Mouse (Mus musculus): ENCODE measurements around the gene Slbp. TPM values are rescaled to one million over a fixed set of nuclear protein-coding genes. Genes with fewer than 3 reads are reported as not detected.

Gene Slbp
- polyA plus RNA-seq, 1 experiment from 2014 or later: 321 TPM

- H3K36me3 ChIP-seq (ENCODE audit: control insufficient read depth, insufficient read depth, low read length): peaks cover 9% of the 10 kb centered on the region; the same call in 1 of the 2 replicates
- no peaks in the 10 kb centered on the region for H3K4me1 ChIP-seq (replicated peaks; ENCODE audit: control insufficient read depth, insufficient read depth, low read length)
- ATAC-seq (replicated peaks; ENCODE audit: low FRiP score) (no peak), DNase-seq (ENCODE audit: low spot score) (no peak)
- H3K4me3 ChIP-seq (ENCODE audit: low read depth, low read length): no peak overlapping the region
- no peaks in the 10 kb centered on the region for H3K27me3 ChIP-seq (ENCODE audit: control insufficient read depth, insufficient read depth, low read length)
- no peaks in the 10 kb centered on the region for H3K9me3 ChIP-seq (ENCODE audit: control insufficient read depth, low read length)
- 91% methylated on average over 1 of the region's 1 CpGs for WGBS
- H3K9ac ChIP-seq (ENCODE audit: low read length): no peak overlapping the region
- no peak overlapping the region for H3K4me2 ChIP-seq (ENCODE audit: low read depth, low read length, severe bottlenecking)
- H3K27ac ChIP-seq (ENCODE audit: low read depth, low read length): no peak overlapping the region
Observed at GRCm38 (mm10) chr5:33611795-33612194, 40.6 kb downstream of the Slbp start.

GRCm38 (mm10) chr5:33609226-33609625 is 43.1 kb downstream of the Slbp start:
- 77% methylated on average over 1 of the region's 1 CpGs for WGBS
- no peak overlapping the region for H3K9ac ChIP-seq (ENCODE audit: low read length)
- H3K36me3 ChIP-seq (ENCODE audit: control insufficient read depth, insufficient read depth, low read length): peaks cover 9% of the 10 kb centered on the region; the same call in 1 of the 2 replicates
- no peak overlapping the region for H3K4me3 ChIP-seq (ENCODE audit: low read depth, low read length)
- ATAC-seq (replicated peaks; ENCODE audit: low FRiP score) (no peak), DNase-seq (ENCODE audit: low spot score) (no peak)
- H3K4me1 ChIP-seq (replicated peaks; ENCODE audit: control insufficient read depth, insufficient read depth, low read length): no peaks in the 10 kb centered on the region
- no peaks in the 10 kb centered on the region for H3K9me3 ChIP-seq (ENCODE audit: control insufficient read depth, low read length)
- no peak overlapping the region for H3K4me2 ChIP-seq (ENCODE audit: low read depth, low read length, severe bottlenecking)
- H3K27ac ChIP-seq (ENCODE audit: low read depth, low read length): no peak overlapping the region
- H3K27me3 ChIP-seq (ENCODE audit: control insufficient read depth, insufficient read depth, low read length): no peaks in the 10 kb centered on the region

GRCm38 (mm10) chr5:33607434-33607833 is 44.9 kb downstream of the Slbp start:
- Histone ChIP-seq H3K36me3 (ENCODE audit: control insufficient read depth, insufficient read depth, low read length) (peaks cover 9% of the 10 kb centered on the region; the same call in 1 of the 2 replicates), H3K27me3 (ENCODE audit: control insufficient read depth, insufficient read depth, low read length) (no peaks in the 10 kb centered on the region)

GRCm38 (mm10) chr5:33606631-33607030 is 45.7 kb downstream of the Slbp start:
- Histone ChIP-seq H3K36me3 (ENCODE audit: control insufficient read depth, insufficient read depth, low read length) (peaks cover 9% of the 10 kb centered on the region; the same call in 1 of the 2 replicates), H3K9ac (ENCODE audit: low read length) (no peak overlapping the region)
- WGBS: 87% methylated on average over 7 of the region's 7 CpGs

More at GRCm38 (mm10) chr5:33607434-33607833, 44.9 kb downstream of the Slbp start:
- Histone ChIP-seq H3K4me2 (ENCODE audit: low read depth, low read length, severe bottlenecking) (no peak overlapping the region), H3K9ac (ENCODE audit: low read length) (no peak overlapping the region), H3K4me3 (ENCODE audit: low read depth, low read length) (no peak overlapping the region), H3K27ac (ENCODE audit: low read depth, low read length) (no peak overlapping the region), H3K4me1 (replicated peaks; ENCODE audit: control insufficient read depth, insufficient read depth, low read length) (no peaks in the 10 kb centered on the region), H3K9me3 (ENCODE audit: control insufficient read depth, low read length) (no peaks in the 10 kb centered on the region)
- 93% methylated on average over 15 of the region's 15 CpGs for WGBS
- ATAC-seq (replicated peaks; ENCODE audit: low FRiP score): no peak
- no peak for DNase-seq (ENCODE audit: low spot score)

GRCm38 (mm10) chr5:33605314-33605713 is 47.1 kb downstream of the Slbp start:
- Histone ChIP-seq H3K27ac (ENCODE audit: low read depth, low read length) (no peak overlapping the region), H3K9ac (ENCODE audit: low read length) (no peak overlapping the region), H3K27me3 (ENCODE audit: control insufficient read depth, insufficient read depth, low read length) (no peaks in the 10 kb centered on the region), H3K4me2 (ENCODE audit: low read depth, low read length, severe bottlenecking) (no peak overlapping the region), H3K9me3 (ENCODE audit: control insufficient read depth, low read length) (no peaks in the 10 kb centered on the region), H3K4me1 (replicated peaks; ENCODE audit: control insufficient read depth, insufficient read depth, low read length) (no peaks in the 10 kb centered on the region), H3K36me3 (ENCODE audit: control insufficient read depth, insufficient read depth, low read length) (peaks cover 9% of the 10 kb centered on the region; the same call in 1 of the 2 replicates), H3K4me3 (ENCODE audit: low read depth, low read length) (no peak overlapping the region)
- ATAC-seq (replicated peaks; ENCODE audit: low FRiP score) (no peak), DNase-seq (ENCODE audit: low spot score) (no peak)
- WGBS: 91% methylated on average over 5 of the region's 5 CpGs

More at GRCm38 (mm10) chr5:33606631-33607030, 45.7 kb downstream of the Slbp start:
- Histone ChIP-seq H3K27me3 (ENCODE audit: control insufficient read depth, insufficient read depth, low read length) (no peaks in the 10 kb centered on the region), H3K4me3 (ENCODE audit: low read depth, low read length) (no peak overlapping the region), H3K27ac (ENCODE audit: low read depth, low read length) (no peak overlapping the region), H3K4me2 (ENCODE audit: low read depth, low read length, severe bottlenecking) (no peak overlapping the region), H3K9me3 (ENCODE audit: control insufficient read depth, low read length) (no peaks in the 10 kb centered on the region), H3K4me1 (replicated peaks; ENCODE audit: control insufficient read depth, insufficient read depth, low read length) (no peaks in the 10 kb centered on the region)
- ATAC-seq (replicated peaks; ENCODE audit: low FRiP score): no peak
- no peak for DNase-seq (ENCODE audit: low spot score)

GRCm38 (mm10) chr5:33593620-33594019 is 58.8 kb downstream of the Slbp start:
- ATAC-seq (replicated peaks; ENCODE audit: low FRiP score): no peak
- no peaks in the 10 kb centered on the region for H3K9me3 ChIP-seq (ENCODE audit: control insufficient read depth, low read length)
- no peak overlapping the region for H3K27ac ChIP-seq (ENCODE audit: low read depth, low read length)
- 0 out of 2 replicates have a peak, but pooled peaks cover 2% of the 10 kb centered on the region for H3K27me3 ChIP-seq (ENCODE audit: control insufficient read depth, insufficient read depth, low read length)
- no peak overlapping the region for H3K4me2 ChIP-seq (ENCODE audit: low read depth, low read length, severe bottlenecking)
- no peaks in the 10 kb centered on the region for H3K4me1 ChIP-seq (replicated peaks; ENCODE audit: control insufficient read depth, insufficient read depth, low read length)
- no peak overlapping the region for H3K9ac ChIP-seq (ENCODE audit: low read length)
- no peak overlapping the region for H3K4me3 ChIP-seq (ENCODE audit: low read depth, low read length)
- H3K36me3 ChIP-seq (ENCODE audit: control insufficient read depth, insufficient read depth, low read length): no peaks in the 10 kb centered on the region
- DNase-seq (ENCODE audit: low spot score): peak; percentile 68
- 38% methylated on average over 2 of the region's 2 CpGs for WGBS

GRCm38 (mm10) chr5:33589221-33589888 is 63.0 kb downstream of the Slbp start:
- H3K27ac ChIP-seq (ENCODE audit: low read depth, low read length): no peak overlapping the region
- H3K27me3 ChIP-seq (ENCODE audit: control insufficient read depth, insufficient read depth, low read length): 0 out of 2 replicates have a peak, but pooled peaks cover 2% of the 10 kb centered on the region
- no peak overlapping the region for H3K4me3 ChIP-seq (ENCODE audit: low read depth, low read length)
- 0 out of 2 replicates have a peak, but pooled peaks have one; percentile 51 for ATAC-seq (replicated peaks; ENCODE audit: low FRiP score)
- no peak overlapping the region for H3K9ac ChIP-seq (ENCODE audit: low read length)
- no peaks in the 10 kb centered on the region for H3K36me3 ChIP-seq (ENCODE audit: control insufficient read depth, insufficient read depth, low read length)
- no peaks in the 10 kb centered on the region for H3K4me1 ChIP-seq (replicated peaks; ENCODE audit: control insufficient read depth, insufficient read depth, low read length)
- DNase-seq (ENCODE audit: low spot score): peak; percentile 91
- H3K9me3 ChIP-seq (ENCODE audit: control insufficient read depth, low read length): no peaks in the 10 kb centered on the region
- WGBS: 68% methylated on average over 5 of the region's 5 CpGs
- H3K4me2 ChIP-seq (ENCODE audit: low read depth, low read length, severe bottlenecking): no peak overlapping the region

- Histone ChIP-seq H3K4me1 (replicated peaks; ENCODE audit: control insufficient read depth, insufficient read depth, low read length) (no peaks in the 10 kb centered on the region), H3K4me3 (ENCODE audit: low read depth, low read length) (no peak overlapping the region), H3K27ac (ENCODE audit: low read depth, low read length) (no peak overlapping the region), H3K9me3 (ENCODE audit: control insufficient read depth, low read length) (no peaks in the 10 kb centered on the region), H3K36me3 (ENCODE audit: control insufficient read depth, insufficient read depth, low read length) (no peaks in the 10 kb centered on the region), H3K27me3 (ENCODE audit: control insufficient read depth, insufficient read depth, low read length) (0 out of 2 replicates have a peak, but pooled peaks cover 2% of the 10 kb centered on the region), H3K9ac (ENCODE audit: low read length) (no peak overlapping the region), H3K4me2 (ENCODE audit: low read depth, low read length, severe bottlenecking) (no peak overlapping the region)
- ATAC-seq (replicated peaks; ENCODE audit: low FRiP score): no peak
- DNase-seq (ENCODE audit: low spot score): no peak
- 84% methylated on average over 3 of the region's 3 CpGs for WGBS
Observed at GRCm38 (mm10) chr5:33588066-33588465, 64.3 kb downstream of the Slbp start.
